Mouse (Mus musculus) frontal cortex, postnatal 25 days (tissue): ENCODE measurements around the gene Pim3.

Source experiments
- DNase-seq, 2 experiments: peaks; one replicate each; pipeline ENCODE4 v3.0.0; 2022; ENCODE audit warnings: low spot score in 2 of 2

Gene Pim3

DNA sequence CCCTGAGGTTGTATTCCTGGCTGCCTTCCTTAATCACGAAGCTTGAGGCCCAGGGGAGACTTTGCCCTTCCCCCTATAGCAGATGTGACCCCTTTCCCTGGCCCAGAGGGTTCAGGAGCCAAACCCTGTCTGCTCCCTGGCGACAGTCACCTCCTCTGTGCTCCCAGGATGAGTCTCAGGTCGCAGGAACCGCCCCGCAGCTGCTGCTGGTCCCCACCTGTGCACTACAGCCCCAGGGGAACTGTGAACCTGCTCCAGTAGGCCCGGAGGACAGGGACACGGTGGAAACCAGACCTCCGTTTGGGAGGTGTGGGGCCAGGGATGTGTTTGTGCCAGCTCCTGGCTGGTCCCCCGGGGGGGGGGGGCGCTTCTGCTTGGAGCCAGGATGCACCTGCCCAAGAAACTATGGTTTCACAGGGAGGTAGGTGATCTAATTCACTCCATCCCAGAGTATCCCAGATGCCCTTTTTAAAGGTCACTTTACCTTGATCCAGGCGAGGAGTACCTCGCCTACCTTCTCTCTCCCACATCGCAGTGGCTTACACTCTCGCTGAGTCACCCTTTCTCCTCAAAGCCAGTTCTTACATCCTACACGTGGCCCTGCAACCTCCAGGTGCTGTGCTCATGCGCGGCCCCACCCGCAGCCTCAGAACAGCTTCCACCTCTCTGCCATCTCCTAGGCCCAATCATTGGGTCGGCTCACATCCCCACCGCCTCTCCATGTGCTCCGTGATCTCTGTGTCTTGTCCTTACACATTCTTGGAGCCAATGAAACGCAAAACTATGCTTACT is 19.5 kb downstream of the Pim3 start:
- DNase-seq, result no peak

DNA sequence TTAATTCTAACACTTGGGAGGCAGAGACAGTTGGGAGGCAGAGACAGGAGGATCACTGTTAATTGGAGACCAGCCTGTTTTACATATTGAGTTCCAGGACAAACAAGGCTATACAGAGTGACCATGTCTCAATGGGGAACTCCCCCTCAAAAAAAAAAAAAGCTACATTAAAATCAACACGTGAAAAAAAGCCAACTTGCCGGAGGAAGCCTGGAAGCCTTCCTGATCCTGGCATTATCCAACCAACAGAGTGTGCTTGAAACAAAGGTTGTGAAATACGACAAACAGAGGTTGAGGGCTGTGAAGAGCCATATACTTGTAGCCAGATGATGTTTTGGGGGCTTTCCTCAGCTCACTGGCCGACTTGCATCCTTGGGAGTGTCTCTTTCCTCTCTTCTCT is 20.9 kb downstream of the Pim3 start:
- DNase-seq, result no peak

DNA sequence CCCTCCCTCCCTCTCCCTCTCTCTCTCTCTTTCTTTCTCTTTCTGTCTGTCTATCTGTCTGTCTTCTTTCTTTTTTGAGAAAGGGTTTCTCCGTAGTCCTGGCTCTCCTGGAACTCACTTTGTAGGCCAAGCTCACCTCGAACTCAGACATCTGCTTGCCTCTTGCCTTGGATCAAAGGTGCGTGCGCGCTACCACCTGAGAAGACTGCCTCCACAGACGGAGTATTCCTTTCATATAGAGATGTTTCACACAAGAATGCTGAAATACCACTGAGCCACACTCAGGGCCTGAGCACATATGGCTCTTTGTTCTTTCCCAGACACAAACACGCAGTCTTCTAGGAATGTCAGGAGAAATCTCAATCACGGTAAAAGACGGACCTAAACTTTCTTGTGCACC is 21.4 kb downstream of the Pim3 start:
- DNase-seq, result no peak

DNA sequence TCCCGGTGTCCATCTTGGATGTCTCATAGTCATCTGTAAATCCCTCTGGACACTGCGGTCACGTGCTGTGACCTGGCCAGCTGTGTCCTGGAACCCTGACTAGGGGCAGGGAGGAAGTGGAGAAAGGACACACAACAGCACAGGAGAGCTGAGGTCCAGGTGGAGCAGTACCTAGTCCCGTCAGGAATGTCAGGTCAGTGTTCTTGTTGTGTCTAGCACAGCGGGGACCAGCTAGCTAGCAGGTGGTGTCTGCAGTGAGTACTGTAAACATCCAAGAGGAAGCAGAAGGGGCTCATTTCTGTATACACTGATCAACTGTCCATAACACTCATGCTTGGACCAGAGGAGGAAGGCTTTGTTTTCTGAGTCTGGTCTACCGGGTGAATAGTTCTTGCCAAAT is 23.4 kb downstream of the Pim3 start:
- no peak for DNase-seq

DNA sequence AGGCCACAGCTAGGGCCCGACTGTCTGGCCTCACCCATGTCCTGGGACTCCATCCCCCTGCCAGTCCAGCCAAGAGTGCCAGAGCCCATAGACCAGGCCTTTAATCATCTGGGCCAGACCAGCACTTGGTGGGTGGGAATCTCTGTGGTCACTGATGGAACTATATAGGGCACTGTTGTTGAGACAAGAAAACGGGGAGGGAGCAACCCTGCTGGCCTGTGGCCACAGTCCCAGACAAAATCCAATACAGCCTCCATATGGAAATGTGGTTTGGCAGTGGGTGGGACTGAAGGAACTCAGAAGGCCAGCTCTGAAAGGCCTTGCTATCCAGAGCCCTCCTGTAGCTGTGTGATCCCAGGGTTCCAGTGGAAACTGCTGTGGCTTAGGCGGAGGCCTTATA is 27.0 kb downstream of the Pim3 start:
- no peak for DNase-seq

DNA sequence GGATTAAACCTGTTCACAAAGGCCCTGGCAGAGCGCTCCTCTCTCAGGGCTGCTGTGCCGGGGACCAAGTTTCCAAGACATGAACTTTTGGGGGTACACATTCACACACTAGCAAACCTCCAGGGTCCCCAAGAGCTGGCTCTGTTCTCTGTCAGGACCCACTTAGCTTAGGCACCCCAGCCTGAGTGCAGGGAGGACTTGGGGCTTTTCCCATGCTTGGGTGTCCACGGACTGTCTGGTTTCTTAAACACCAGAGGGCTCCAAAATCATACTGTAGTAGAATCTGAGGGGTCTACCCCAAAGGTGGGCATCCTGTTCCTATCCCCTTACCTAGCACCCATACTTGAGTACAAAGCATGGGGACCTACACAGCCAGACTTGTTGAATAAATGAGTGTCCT is 28.0 kb downstream of the Pim3 start:
- no peak for DNase-seq

DNA sequence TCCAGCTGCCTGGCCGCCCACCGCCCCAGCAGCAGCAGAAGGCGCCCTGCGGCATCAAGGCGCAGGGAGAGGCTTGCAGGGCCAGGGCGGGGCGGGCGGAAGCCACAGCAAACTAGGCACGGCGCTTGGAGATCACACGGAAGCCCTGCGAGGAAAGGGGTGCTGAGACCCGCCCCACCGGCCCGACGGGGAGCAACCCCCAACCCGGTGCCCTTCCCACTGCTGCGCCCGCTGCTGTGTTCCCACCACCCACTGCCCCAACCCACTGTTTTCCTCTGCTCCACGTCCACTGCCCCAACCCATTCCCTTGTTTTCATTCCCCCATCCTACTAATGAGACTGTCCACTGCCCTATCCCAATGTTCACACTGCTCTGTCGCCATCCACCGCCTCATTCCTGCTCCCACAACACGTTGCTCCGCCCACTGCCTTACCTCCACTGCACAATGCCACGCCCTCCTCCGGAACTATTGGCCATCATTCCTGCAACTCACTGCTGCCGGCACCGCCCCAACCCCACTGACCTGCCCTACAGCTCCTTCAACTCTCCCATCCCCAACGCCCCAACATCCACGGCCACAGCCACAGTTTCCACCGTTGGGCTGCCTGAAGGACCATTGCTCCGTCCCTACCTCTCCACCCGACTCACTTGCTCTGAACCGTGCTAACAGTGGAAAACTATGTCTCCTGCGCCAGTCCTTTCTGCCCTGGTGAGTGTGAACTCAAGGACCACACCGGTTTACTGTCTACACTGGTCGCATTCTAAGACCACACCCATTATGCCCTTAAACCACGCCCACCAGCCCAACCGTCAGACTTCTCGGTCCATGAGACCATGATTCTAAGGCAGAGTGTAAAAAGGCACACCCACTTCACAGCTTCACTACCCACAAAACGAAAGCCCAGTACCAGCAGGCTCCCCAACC is 29.0 kb downstream of the Pim3 start:
- DNase-seq, result peak; percentile 31 to 44

DNA sequence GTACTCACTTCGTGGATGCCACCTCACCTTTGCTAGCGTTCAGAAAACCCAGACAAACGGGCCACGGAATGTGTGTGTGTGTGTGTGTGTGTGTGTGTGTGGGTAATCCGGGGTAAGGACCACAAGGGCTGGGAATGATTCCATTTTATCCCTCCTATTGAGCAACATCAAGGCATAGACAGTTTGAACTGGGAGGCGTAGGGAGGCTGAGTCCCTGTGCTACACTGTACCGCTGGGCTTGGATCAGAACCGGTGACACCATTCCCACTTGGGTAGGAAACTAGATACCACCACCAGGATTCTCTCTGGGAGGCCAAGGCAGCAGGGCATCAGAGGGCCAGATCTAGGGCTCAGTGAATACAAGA is 29.7 kb downstream of the Pim3 start:
- no peak for DNase-seq

DNA sequence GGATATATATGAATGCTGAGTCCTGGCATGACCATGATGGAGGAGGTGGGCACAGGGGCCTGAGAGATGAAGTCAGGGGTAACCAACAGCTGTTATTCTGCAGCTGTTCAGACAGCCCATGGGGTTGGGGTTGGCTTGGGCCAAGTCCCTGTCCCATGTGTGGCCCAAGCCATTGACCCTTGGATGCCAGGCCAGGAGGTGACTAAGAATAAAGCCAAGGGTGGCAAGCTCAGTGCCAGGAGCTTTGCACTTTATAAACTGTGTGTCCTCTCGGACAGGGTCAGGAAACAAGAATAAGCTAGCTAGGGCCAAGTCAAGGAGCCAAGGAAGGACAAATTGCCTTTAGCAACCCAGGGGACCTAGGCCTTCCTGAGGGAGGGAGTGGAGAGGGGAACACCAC is 30.3 kb downstream of the Pim3 start:
- no peak for DNase-seq

DNA sequence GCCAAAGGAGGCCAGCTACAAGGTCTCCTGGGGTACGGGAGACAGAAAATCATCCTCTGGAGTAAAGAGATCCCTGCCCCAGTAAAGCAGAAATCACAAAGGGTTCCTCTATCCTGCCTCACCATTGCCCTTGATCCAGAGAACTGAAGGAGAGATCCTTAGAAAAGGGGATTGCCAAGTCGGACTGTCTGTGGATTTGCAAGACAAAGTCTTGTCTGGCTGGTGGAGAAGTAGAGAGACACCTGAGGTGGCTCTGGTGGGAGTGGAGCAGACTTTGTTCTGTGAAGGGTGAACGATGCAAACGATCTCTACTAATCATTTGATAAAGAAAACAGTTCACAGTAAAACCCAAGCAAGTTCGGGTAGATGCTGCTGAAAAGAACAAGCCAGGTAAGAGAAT is 30.9 kb downstream of the Pim3 start:
- no peak for DNase-seq

DNA sequence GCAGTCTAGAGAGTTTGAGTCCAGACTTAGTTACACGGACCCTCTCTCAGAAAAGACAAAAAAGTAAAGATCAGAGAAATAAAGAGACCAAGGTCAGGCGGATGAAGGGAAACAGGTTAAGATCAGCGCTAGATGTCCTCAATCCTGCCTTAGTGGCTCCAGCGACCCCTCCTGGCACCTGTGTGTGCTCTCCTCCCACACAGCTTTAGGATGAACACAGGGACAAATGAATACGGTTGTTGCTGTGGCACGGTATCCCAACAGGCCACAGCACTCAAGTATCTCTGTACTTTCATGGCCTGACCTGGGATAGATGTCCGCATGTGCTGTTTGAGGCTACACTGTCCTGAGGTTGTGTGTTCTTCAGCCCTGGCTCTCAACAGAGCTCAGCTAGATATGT is 33.1 kb downstream of the Pim3 start:
- DNase-seq, result no peak

DNA sequence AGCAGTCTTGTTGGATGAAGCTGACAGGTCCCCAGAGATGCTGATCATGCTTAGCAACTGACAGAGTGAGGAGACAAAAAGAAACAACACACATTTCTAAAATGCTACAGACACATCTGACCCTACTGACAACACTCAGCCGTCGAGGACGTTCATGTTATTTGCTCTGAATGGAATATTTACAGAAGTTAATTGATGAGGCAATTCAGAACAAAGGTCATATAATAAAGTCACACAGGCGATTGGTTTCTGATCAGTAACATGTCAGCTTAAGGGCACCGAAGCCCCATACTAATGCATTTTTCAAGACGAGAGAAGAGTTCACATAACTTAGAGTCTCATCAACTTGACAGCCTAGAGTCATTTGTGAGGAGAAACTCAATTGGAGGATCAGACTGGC is 33.9 kb downstream of the Pim3 start:
- DNase-seq, result no peak

DNA sequence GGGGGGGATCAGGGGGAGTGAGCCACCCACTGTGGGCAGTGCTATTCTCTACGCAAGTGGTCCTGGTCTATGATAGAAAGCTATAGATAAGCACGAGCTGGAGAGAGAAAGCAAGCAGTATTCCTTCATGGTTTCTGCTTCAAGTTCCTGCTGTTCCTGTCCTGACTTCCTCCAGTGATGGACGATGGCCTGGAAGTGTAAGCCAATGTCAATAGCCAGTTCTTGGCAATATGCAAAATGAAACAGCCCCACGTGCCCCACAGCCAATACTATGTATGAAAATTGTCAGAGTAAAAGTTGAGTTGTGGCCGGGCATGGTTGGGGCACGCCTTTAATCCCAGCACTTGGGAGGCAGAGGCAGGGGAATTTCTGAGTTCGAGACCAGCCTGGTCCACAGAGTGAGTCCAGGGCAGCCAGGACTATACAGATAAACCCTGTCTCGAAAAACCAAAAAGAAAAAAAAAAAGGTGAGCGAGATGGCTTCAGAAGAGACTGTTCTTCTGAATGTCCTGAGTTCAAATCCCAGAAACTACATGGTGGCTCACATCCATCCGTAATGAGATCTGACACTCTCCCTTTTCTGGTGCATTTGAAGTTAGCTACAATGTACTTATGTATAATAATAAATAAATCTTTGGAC is 34.5 kb downstream of the Pim3 start:
- DNase-seq, result no peak

DNA sequence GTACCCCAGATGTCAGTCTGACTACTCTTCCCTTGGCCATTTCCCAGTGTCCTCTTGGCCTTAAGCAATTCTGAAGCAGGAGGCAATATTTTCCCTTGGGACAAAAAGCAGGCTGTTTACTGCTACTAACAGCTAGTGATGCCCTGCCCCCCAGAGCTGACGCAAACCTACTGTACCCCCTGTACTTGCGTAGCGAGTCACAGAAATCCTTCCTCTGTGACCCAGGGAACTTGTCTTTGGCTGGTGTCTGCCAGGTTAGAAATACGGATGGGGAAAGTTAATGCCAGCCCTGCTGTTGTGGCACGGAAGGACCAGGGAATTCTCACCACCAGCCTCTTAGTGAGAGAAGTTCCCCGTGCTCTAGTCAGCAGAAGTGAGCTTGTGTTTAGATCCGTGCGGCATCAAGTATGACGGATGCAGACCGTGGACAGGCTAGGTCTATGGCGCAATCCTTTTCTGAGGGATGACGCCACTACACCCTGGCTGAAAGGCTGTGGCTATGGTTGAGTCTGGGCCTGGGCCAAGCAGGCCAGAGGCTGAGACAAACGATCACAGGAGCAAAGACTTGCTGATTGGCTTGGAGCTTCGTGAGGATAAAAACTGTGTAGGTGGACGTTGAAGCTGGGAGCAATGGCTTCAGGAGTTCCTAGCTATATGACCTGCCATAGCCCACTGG is 40.4 kb downstream of the Pim3 start:
- DNase-seq, result no peak

DNA sequence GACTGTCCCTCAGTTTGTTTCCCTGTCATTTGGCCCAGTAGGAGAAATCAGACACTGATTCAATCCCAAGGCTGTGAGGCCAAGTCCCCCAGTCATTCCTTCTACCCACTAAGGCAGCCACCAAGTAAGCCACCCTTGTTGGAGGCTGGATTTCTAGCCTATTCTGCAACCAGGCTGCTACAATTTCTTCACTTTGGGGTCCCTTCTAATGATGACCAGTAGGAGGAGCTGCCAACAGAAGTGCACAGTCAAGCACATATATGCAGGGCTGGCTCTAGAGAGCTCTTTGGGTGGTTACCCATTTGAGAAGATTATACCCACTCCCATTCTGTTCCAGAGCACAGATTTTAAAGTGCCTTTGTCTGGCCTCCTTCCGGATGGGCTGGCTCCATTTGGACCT is 41.1 kb downstream of the Pim3 start:
- DNase-seq, result no peak

DNA sequence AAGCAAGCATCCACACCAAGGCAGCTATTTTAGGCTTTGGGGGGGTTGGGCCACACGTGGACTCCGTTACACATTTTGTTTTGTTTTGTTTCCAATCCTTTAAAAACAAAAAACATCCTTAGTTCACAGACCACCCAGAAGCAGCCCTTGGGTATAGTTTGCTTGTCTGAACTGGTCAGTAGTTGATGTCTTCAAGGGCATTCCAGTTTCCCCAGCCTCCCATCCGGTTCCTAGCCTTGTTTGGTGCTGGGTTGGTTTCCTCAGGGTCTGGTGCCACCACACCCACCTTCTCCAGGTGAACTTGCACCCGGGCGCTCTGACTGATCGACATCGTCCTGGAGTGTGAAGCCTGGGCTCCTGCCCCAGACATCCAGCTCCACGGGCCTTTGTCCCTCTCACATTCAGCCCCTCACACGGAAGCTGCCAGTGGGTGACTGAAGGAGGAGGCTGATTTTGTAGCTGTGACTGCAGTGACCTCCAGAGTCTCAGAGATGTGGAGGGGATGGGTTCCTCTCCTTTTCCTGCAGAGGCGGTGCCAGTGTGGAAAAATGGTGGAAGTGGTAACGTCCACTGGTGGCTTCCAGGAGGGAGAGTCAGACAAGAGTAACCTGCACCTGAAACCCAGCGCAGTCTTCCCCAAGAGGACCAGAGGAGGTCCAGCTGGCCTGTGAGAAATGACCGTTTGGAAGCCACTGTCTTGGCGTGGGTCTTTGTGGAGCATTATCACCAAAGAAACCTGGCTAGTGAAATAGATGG is 42.2 kb downstream of the Pim3 start:
- DNase-seq, result no peak

DNA sequence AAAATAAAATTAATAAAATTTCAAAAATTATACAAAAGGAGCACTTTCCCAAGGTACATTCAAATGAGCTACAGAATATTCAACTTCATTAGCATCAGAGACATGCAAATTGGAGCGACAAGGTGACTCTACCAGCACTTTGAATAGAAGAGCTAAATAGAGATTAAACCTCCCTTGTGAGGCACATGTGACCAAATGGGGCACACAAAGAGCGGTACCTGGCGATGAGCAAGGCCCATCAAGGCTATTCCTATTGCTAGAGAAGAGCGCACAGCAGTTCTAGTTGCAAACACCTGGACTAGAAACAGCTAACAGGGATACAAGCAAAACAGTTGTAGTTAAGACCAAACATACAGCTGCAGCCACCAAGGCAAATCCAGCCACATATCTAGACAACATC is 44.4 kb downstream of the Pim3 start:
- no peak for DNase-seq

DNA sequence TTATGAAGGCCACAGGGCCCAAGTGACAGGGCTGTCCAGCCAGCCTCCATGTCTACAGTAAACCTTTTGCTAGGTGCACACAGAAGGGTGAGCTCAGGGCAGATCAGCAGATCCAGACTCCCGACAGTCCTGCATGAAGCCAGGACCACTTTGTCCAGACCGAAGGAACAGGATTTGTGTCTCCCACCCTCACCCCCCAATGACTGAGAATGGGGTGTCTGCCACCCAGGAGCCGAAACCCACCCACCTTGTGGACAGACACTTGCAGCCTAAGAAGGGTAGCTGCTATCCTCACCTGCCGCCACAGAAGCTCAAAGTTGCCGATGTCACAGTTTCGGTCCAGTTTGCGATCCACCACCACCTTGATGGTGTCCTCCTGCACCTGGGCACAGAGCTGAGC is 53.1 kb downstream of the Pim3 start:
- no peak for DNase-seq
